Mouse (Mus musculus): Measurements from ENCODE around the gene Ctsw.
A peak's percentile ranks its signal among the peaks of the same experiment; 100 is the strongest.

DNA sequence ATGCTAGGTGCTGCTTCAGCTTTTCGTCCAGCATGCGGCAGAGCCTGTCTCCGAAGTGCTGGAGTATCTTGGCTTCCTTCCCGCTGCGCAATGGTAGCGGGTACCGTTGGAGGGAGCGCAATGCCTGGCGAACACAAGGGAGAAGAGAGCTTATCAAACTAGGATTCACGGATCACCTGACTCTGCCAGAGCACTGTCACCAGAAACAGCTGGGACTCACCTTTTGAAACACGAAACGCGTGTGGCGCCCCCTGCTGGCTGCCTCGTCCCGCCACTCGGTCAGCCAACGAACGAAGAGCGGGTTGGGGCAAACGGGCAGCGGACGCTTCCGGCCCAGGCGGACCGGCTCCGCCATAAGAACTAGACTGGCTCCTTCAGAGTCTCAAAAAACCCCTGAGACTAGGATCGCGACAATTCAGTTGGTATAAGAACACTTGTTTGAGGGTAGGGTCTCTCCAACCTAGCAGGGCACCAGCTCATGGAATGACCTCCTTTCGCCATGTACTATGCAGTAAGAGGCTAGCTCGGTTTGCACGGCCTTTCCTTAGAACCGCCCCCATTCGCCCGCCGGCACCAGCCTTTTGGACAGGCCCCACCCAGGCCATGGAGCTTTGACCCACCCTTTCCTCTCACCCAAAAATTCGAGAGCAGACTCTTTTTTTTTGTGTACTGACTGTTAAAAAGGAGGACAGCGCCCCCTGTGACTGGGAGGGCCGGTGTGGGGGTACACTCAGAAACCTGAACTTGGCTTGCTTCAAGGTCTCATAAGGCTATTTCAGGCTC lies 19.7 kb upstream of the Ctsw start, which contains the start of gene Mus81:
- TF ChIP-seq POLR2A (IDR thresholded peaks at IDR 0.05; ENCODE audit: insufficient read length, low read depth) (peak; percentile 84), USF1 (IDR thresholded peaks at IDR 0.05; ENCODE audit: low read depth) (peak; percentile 14), SRF (IDR thresholded peaks at IDR 0.05; ENCODE audit: control insufficient read depth, insufficient read length, low read depth) (peak; percentile 33), E2F4 (IDR thresholded peaks at IDR 0.05; ENCODE audit: insufficient read depth) (no peak), MAX (IDR thresholded peaks at IDR 0.05; ENCODE audit: low read depth) (no peak), MYOG (IDR thresholded peaks at IDR 0.05; ENCODE audit: control insufficient read depth in 1 of 3, insufficient read depth in 1 of 3, insufficient read length in 2 of 3, low read depth in 2 of 3) (peak; percentile 36 to 80 (median 46)), REST (IDR thresholded peaks at IDR 0.05; ENCODE audit: insufficient read depth, insufficient read length) (no peak)
